Mouse (Mus musculus): ENCODE measurements around the gene Prrt4.
"Not testable (repeated sequence)": the region's sequence is repeated elsewhere in the genome, so short reads cannot be mapped to it uniquely, and the experiment has no call there.

Gene Prrt4

DNA sequence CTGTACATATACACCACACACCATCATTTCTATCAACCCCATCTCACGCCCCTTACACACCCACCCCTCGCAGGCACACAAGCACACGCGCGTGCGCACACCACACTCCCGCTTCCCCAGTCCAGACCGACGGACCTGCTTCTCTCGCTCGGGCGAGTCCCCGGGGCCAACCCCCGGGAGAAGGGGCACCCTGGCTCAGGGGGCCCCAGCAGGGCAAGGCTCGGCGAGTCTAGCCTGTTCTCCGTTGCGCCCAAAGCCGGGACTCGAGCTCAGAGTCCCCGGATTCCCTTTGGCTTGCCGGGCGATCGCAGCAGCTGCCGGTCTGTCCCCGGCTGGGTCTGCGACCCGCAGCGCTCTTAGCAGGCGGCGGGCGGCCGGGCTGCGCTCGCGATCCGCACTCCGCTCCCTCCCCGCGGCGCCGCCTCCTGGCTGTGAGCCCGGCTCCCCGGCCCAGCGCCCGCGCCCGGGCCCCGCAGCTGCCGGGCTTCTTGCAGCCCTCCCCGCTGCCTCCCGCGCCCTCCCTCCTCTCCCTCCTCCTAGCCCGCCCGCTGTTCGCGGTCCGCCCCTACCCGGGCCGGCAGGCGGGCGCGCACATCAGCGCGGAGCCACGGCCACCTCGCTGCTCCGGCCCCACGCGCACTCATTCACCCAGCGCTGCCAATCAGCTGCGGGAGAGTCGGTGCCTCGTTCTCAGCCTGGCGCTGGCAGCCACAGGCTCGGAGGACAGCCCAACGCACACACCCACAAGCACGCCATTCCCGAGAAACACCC is at the start of gene Prrt4:
Prrt4 (minus strand) TSS at position 697 of the 771 bp plus-strand sequence.
- DNase-seq, result peak; percentile 18

DNA sequence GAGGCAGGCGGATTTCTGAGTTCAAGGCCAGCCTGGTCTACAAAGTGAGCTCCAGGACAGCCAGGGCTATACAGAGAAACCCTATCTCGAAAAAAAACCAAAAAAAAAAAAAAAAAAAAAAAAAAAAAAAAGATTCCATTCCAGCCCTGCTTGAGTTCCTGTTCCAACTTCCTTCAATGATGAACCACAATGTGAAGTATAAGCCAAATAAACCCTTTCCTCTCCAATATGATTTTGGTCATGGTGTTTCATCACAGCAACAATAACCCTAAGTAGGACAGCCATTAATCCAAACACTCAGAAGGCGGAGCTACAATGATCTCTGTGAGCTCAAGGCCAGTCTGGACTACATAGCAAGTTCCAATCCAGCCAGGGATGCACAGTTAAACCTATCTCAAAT is 38.3 kb upstream of the Prrt4 start:
- DNase-seq, result not testable (repeated sequence)

DNA sequence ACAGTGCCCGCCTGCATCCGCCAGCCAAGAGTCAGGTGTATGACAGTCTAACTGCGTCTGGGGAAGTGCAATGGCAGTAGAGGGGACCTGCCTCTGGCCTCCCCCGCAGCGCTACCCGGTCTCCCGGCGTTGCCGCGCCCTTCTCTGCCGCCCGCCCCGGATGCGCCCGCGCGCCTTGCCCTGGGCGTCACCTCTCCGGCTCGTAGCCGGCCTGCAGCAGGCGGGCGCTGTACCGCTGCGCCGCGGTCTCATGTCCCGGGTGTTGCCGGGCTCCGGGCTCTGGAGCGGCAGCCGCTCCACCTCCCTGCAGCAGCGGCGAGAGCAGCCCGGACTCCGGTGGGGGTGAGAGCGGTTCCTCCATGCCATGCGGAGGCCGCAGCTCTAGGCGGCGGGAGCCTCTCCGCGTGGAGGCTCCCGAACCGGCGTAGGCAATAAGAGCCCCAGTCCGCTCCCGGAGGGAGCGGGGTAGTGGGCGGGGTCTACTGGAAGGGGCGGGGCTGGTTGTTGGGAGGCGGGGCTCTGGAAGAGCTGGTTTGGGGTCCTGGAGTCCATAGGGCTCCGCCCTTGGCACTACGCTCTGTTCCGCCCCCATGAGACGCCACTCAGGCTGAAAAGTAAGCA is 36.6 kb upstream of the Prrt4 start, which contains the start of gene Impdh1:
Impdh1 (minus strand) TSS at position 484 of the 621 bp plus-strand sequence.
- peak; percentile 72 for DNase-seq

DNA sequence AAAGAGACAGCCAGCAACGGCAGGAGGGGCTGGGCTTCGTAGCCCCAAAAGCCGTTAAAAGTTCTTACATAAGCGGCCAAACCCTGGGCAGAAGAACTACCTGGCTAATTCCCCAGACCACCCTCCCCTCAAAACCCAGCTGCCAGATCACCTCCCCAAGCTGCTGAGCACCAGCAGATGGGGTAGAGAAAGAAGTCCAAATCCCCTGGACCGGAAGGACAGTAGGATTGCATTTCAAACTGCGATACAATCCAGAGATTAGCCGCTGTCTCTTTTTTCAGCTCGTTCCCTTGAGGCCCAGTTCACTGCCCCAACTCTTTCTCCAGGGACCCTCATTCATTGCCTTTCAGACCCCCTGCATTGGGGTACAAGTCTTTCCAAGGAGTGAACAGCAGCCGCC is 35.8 kb upstream of the Prrt4 start:
- DNase-seq, result no peak

DNA sequence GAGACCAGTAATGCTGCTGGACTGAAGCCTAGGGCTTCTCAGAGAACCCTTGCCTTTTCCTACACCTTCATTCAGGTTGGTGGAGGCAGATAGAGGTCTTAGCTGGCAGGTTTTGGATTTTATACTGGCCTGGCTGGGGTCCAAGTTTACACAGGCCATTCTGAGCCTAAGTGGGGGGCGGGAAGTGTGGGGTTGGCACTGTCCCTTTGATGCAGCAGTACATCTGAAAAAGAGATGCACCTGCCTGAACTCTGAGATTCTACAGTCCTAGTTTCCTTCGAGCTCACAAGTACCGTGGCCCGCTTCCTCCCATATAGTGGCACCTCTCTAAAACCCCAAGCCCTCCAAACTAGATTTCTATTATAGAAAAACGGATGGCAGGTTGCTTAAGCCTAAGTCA is 35.4 kb upstream of the Prrt4 start:
- DNase-seq, result no peak

DNA sequence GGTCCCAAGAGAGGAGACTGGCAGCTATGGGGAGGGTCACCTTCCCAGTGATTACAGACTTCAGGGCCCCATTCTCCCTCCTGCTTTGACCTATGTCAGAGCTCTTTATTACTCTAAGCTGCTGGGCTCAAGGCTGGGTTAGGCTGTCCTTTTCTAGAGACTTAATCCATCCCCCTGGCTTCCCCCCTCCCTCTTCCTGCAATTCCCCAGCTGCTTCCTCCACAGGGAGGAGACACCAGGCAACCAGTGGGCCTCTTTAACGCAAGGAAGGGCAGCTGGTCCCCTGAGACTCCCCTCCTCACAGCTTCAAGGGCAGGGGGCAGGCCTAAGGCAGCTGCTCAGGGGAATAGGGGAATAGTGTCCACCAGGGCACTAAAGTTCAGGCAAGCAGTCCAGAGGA is 34.9 kb upstream of the Prrt4 start:
- DNase-seq, result peak; percentile 36

DNA sequence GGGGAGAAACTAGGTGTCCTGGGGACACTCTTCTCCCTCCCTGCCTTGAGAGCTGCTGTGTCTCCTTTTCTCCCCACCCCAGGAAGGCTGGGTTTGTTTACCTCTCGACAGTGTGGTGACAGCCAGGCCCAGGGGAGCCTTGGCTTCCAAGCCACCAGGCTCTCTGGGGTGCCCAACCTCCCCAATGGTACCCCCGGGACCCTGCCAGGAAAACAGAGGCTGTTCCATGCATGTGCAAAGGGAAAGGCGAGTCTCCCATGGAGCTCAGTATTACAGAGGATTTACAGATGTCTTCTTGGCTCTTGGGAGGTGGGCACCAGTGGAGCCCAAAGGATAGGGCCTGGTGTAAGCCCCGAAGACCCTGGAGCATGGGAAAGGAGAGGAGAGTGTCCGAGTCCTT is 34.1 kb upstream of the Prrt4 start:
- DNase-seq, result no peak

DNA sequence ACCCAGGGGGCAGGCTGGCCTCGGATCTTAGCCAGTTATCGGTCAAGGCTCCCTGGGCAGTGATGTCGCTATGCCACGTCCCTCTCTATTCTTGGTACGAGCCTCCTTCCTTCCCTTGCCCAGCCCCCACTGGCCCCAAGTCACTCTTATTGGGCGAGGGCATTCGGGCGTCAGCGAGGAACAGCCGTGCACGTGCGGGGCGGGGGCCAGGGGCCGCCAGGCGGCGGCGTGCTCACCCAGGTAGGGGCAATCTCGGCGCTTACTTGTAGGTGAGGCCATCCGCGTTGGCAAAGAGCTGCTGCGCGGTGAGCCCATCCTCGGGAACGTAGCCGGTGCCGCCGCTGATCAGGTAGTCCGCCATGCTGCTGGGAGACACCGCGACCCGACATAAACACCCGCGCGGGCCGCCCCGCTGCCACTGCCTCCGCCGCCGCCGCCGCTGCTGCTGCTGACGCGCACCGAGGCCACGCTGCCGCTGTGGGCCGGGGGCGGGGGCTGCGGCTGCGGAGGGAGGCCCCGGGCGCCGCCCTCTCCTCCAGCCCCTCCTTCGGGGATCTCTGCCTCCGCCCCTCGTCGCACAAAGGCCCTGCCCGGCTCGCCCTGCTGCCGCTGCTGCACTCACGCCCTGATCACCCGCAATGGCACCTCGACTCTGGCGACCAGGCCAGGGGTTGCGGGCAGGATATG is 32.6 kb upstream of the Prrt4 start:
- DNase-seq, result peak; percentile 72

DNA sequence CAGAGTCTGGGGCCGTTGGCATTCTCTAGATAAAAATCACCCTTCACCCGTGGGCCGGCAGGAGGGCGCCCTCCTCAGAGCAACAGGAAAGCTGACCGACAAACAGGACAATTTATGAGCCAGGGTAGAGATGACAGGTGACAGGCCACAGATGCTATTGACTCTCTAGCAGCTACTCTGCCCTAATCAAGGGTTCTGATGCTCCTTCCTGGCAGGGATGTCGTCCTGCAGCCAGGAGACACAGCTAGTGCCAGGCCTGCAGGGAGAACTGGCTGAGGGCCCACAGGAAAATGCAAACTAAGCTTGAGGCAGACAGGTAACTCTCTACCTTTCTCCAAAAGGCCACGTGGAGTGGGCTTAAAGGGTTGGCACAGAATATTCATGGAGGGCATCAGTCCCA is 31.8 kb upstream of the Prrt4 start:
- no peak for DNase-seq

DNA sequence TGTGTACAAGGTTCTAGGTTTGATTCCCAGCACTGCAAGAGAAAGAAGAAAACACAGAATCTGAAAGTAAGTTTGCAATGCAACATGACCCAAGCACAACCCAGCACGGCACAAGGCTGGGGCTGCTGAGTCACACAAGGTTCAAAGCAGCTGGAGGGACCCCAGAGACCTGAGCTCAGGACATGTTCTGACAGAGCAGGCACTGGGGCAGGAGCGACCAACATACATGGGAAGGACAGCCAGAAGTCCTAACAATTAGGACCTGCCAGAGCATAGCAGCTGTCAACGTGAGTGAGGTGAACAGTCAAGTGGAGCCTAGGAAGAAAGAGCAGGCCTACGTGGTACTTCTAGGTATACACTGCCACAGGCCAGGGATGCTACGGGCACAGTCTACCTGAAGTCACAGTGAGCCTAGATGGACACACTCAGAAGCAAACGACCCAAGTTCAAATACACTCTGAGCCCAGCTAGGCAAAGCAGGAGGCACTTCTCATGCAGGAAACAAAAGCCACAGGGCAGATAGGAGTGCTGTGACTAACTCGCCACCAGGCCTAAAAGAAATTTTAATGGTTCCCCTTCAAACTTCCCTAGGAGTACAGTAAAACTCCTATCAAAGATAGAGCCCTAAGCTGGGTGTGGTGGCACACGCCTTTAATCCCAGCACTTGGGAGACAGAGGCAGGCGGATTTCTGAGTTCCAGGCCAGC is 31.0 kb upstream of the Prrt4 start:
- no peak for DNase-seq

DNA sequence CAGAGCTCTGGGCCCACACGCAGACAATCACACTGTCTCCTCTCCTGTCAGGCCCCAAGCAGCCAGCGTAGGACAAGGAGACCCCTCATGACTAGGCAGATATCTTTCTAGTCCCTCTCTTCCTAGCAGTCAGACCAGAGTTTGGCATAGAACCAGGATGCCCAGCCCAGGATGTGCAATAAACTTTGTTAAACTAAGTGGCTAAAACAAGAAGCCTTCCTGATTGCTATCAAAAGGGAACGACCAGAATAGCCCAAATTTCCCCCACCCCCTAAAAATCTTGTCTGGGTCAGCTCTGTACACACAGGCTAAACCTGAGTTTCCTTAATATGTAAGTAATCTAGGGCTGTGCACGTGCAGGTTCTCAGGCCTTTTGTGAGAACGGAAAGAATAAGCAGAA is 28.8 kb upstream of the Prrt4 start:
- DNase-seq, result no peak

DNA sequence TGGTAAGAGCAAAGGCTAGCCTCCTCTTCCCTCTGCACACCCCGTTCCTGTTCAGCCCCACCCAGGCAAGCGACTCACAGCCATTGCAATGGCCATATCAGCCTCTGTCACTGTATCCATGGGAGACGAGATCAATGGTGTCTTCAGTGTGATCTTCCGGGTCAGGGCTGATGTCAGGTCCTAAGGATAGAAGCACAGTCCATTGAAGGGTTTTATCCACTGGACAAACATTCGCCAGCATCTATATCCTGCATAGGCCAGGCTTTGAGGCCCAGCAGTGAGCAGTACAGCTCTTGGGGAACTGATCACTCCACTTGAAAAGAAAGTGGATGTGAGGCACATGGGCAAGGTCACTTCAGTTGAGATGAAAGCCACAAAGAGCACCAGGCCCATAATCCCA is 27.6 kb upstream of the Prrt4 start:
- DNase-seq, result no peak

DNA sequence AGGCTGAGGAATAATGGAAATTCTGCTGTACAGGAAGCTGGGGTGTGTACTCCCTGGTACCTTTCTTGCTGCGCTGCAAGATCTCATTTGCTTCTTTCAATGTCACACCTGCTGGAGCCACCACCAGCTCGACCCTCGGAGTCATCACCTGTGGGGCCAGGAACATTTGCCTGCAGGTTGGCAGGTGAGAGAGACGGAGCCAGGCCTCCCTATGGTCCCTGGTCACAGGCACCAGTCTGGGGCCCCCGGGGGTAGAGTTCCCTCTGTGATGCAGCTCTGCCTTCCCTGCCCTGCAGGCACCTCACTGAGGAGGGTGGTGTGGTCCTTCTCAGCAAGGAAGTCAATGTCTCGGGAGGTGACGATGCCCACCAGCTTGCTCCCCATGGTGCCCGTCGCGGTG is 26.6 kb upstream of the Prrt4 start:
- DNase-seq, result no peak

DNA sequence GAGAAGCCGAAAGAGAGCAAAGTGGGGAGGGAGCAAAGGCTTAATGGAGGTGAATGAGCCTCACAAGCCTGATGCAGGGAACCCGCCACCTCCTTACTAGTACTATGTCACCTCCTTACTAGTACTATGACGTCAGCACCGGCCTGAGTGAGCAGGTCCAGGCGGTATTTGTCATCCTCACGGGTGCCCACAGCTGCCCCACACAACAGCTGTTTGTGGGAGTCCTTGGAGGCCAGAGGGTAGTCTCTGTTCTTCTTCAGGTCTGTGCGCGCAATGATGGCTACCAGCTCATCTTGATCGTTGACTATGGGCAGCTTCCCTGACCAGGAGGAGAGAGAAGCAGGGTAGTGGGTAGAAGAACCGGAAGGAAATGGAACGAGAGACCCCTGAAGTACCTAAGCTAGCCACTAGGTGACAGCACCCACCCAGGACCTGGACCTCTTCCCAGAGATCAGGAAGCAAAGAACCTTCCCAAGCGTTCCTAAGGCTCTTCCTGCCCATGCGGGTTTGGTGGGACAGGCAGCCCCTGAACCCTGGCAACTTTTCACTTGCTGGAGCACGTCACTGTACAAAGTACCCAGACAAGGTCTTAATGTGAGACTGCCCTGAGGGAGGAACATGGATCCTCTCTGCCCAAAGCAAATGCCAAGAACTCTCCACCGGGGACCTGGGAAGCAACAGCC is 25.7 kb upstream of the Prrt4 start:
- peak; percentile 71 for DNase-seq

DNA sequence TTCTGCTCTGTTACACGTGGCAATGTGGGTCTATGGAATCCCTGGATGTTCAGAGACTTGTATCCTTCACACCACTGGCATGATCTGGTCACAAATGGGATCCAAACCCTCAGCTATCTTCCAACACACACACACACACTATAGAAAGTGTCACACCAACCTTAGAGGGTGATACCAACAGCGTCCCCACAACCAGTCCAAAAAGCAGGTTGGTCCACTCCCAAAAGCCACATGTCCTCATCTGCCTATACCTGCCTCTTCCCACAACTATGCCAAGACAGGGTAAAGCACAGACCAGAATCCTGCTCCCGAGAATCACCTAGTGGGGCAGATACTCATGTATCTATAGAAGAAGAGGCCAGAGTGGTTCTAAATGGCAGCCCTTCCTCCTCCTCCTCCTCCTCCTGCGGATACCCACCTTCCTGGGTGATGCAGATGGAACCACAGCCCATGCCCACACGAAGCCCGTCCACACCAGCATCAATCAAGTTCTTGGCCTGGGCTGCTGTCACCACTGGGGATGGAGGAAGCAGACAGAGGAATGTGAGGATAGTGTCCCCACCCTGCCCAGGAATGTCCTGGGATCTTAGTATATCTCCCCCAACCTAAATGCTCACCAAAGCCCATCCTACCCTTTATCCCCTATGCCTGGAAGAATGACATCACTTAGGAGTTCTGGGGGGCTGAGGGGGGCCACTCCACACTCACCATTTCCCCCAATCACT is 24.6 kb upstream of the Prrt4 start:
- DNase-seq, result no peak

DNA sequence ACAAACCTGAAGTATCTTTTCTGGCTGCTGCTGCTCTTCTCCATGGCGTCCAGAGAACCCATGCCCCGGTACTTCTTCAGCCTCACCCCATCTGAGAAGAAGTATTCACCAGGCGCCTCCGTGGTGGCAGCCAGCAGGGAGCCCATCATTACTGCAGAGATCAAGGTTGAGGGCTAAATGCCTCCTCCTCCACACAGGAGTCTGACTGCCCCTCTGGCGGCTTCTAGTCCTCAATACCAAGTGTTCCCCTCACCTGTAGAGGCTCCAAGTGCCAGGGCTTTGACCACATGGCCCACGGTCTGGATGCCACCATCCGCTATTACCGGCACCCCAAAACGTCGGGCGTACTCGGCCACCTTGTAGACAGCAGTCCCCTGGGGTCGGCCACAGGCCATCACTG is 23.7 kb upstream of the Prrt4 start:
- no peak for DNase-seq

DNA sequence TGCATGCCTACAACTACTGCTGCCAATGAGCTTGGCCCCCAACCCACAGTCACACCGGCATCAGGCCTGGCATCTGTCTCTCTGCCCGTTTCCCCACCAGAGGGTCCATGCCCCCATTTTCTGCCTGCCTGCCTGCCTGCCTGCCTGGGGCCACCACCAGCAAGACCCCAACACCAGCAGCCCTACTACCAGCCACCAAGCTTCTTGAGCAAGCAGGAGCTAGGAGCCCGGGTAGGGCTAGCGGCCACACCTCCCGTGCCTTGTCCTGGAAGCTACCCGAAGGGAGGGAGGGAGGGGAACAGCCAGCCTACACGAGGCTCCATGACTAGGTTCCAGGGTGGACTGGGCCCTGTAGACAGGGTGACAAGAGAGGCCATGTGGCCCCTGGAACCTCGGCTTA is 22.6 kb upstream of the Prrt4 start:
- DNase-seq, result no peak

DNA sequence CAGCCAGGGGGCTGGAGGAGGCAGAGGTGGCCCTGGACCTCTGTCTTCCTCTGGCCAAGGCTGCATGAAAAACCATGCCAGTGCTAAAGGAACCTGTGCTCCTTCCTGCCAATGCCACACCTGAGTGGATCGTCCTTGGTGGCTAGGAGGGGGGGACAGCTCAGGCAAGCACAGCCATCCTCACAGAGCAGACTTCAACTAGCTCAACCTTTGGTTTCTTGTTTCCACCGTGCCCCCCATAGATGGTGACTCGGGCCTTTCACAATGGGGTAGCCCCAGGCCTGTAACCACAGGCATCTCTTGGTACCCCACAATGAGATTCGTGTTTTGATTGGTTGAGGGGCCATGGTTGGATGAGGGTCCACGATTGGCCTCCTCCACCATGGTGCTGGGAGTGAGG is 22.0 kb upstream of the Prrt4 start:
- no peak for DNase-seq

DNA sequence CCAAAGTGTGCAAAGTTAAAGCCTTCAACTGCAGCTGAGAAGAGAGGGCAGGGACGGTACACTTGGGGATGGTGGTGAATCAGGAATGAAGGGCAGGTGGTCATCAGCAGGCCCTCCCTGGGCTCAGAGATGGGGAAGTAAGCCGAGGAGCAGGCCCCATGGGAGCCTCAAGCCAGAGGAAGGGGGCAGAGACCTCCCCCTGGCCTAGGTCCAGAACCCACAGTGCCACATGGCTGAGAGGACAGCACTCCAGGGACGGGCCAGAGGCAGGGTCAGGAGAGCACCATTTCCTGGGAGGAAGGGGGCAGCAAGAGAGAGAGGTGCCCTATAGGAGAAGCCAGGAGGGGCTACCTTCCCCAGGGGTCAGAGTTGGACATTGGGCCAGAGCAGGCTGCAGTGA is 21.1 kb upstream of the Prrt4 start:
- DNase-seq, result no peak

DNA sequence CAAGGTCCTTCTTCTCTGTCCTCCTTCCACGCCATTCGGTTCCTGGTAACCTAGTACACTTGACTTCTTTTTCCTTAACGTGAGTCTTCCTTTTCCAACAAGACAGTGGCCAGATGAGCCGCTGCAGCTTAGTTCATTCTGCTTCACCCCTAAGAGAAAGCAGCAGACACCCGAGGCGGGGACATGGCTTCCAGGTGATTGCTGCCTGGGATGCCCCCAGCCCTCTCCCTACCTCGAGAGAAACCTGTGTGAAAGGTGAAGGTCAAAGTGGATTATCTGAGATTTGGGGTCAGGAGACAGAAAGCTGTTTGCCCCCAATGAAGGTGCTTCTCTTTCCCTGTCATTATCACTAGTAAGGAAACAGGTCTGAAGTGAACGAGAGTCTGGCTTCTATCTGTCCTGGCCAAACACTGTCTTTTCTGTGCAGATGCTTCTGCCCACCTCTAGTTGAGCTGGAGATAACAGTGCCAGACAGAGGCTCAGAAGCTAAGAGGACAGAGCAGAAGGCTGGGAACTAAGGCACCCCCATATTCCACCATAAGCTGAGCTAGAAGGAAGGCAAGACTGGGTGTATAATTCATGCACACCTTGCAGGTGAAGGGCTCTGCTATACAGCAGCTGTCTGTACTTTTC is 20.0 kb upstream of the Prrt4 start:
- no peak for DNase-seq
